Comparison of ENCODE assay signal across 8 mouse cellular contexts in genomic region chr2:85047081-85047480, GRCm38 (mm10). TPM values are rescaled to one million over a fixed set of nuclear protein-coding genes. Genes with fewer than 3 reads are reported as not detected.
A peak's percentile ranks its signal among the peaks of the same experiment; 100 is the strongest.
DNase-seq lines count a peak whose midpoint lies in the region; ATAC-seq and TF ChIP-seq lines count a peak whose summit lies in the region.

No protein-coding gene starts in this region.

- H3K27ac ChIP-seq in bone marrow macrophage, adult 2 months (ENCODE audit: insufficient read depth, low read depth, low read length): no peak overlapping the region
- H3K27ac ChIP-seq in macrophage: no peak overlapping the region

- 84% methylated on average over 10 of the region's 10 CpGs for WGBS in macrophage (ENCODE audit: missing documents)

- no peak for TF ChIP-seq POLR2A in bone marrow macrophage, adult 2 months (IDR thresholded peaks at IDR 0.05; ENCODE audit: borderline replicate concordance, low read depth, low read length)

- peaks cover 10% of the 10 kb centered on the region for H3K4me1 ChIP-seq in bone marrow macrophage, adult 2 months (ENCODE audit: control insufficient read depth, insufficient read depth, low read length)

- peak overlapping the region; percentile 53 for H3K4me3 ChIP-seq in bone marrow macrophage, adult 2 months (ENCODE audit: insufficient read depth, low read length)
- peak overlapping the region; percentile 25 for H3K4me3 ChIP-seq in macrophage (ENCODE audit: inconsistent target)

- peak; percentile 95 for DNase-seq in heart, adult 11 months
- DNase-seq in heart, adult 18-20 months: no peak
- no peak for DNase-seq in spleen, postnatal 36 days (ENCODE audit: low spot score in 2 of 2)
- no peak for DNase-seq in embryo, embryonic 9.5 days (ENCODE audit: extremely low spot score)
- DNase-seq in adrenal gland, postnatal 36 days: no peak

- no peak for TF ChIP-seq CTCF in bone marrow macrophage, adult 2 months (IDR thresholded peaks at IDR 0.05; ENCODE audit: low read depth, low read length)

- no peaks in the 10 kb centered on the region for H3K79me2 ChIP-seq in macrophage (ENCODE audit: inconsistent target)

- ATAC-seq in inflammation-experienced regulatory T-cells, adult 6 months: peak; percentile 0

- peaks cover 45% of the 10 kb centered on the region for H3K36me3 ChIP-seq in macrophage (ENCODE audit: inconsistent target)

RNA-seq across cellular contexts. Expression of gene Tnks1bp1, which starts 0.7 kb away (rescaled TPM):
- 10 to 100 TPM; 48.1 to 51.2 TPM for total RNA-seq in heart, adult 18-20 months (2021)
- polyA plus RNA-seq in bone marrow macrophage, adult 2 months (2012; ENCODE audit: insufficient read depth, insufficient read length, missing spikeins): 7.5 and 10.9 TPM in 2 replicates
- 1 to 10 TPM; 4.9 to 6.6 (median 5.0) TPM for polyA plus RNA-seq in inflammation-experienced regulatory T-cells, adult 6 months (2017; shearing (Covaris generic))
- 10 to 100 TPM in 16 of 26 experiments, 1 to 10 TPM in 10; 3.9 to 39.5 (median 12.2) TPM for total RNA-seq in macrophage (2018; cell fraction: chromatin; rRNA removed)
- total RNA-seq in macrophage (2018; cell fraction: cytosol; rRNA removed): 10 to 100 TPM in 1 of 26 experiments, 1 to 10 TPM in 25; 3.6 to 10.6 (median 6.2) TPM
- 10 to 100 TPM in 6 of 26 experiments, 1 to 10 TPM in 20; 5.8 to 27.1 (median 9.5) TPM for total RNA-seq in macrophage (2018; cell fraction: nucleus; rRNA removed)
- polyA plus RNA-seq in macrophage (2018): 6.1 to 6.8 TPM (median 6.4 TPM) in 3 replicates
- total RNA-seq in adrenal gland, postnatal 36 days (2021): 100 to 1,000 TPM in 1 of 2 experiments, 10 to 100 TPM in 1; 94.2 to 103 TPM

RNA-seq across cellular contexts. Expression of gene P2rx3, which starts 9.8 kb away (rescaled TPM):
- total RNA-seq in heart, adult 18-20 months (2021): under 1 TPM; 0.20 to 0.44 TPM
- polyA plus RNA-seq in bone marrow macrophage, adult 2 months (2012; ENCODE audit: insufficient read depth, insufficient read length, missing spikeins): 0.42 TPM in 1 of 2 replicates, not detected in the other
- 1 to 10 TPM in 1 of 3 experiments, not detected in 2; 1.3 TPM for polyA plus RNA-seq in inflammation-experienced regulatory T-cells, adult 6 months (2017; shearing (Covaris generic))
- 1 to 10 TPM in 9 of 26 experiments, under 1 TPM in 10, not detected in 7; 0.42 to 4.4 (median 0.94) TPM for total RNA-seq in macrophage (2018; cell fraction: chromatin; rRNA removed)
- under 1 TPM in 7 of 26 experiments, not detected in 19; 0.07 to 0.44 (median 0.13) TPM for total RNA-seq in macrophage (2018; cell fraction: cytosol; rRNA removed)
- 1 to 10 TPM in 6 of 26 experiments, under 1 TPM in 8, not detected in 12; 0.45 to 2.6 (median 0.67) TPM for total RNA-seq in macrophage (2018; cell fraction: nucleus; rRNA removed)
- not detected in 3 replicates for polyA plus RNA-seq in macrophage (2018)
- 1 to 10 TPM; 1.6 to 2.0 TPM for total RNA-seq in adrenal gland, postnatal 36 days (2021)

RNA-seq across cellular contexts. Expression of gene Ssrp1, which starts 10.0 kb away (rescaled TPM):
- total RNA-seq in heart, adult 18-20 months (2021): 10 to 100 TPM; 36.7 to 43.5 TPM
- polyA plus RNA-seq in bone marrow macrophage, adult 2 months (2012; ENCODE audit: insufficient read depth, insufficient read length, missing spikeins): 96.1 and 96.7 TPM in 2 replicates
- 100 to 1,000 TPM; 151 to 189 (median 155) TPM for polyA plus RNA-seq in inflammation-experienced regulatory T-cells, adult 6 months (2017; shearing (Covaris generic))
- 10 to 100 TPM; 13.0 to 82.6 (median 49.4) TPM for total RNA-seq in macrophage (2018; cell fraction: chromatin; rRNA removed)
- total RNA-seq in macrophage (2018; cell fraction: cytosol; rRNA removed): 10 to 100 TPM; 46.8 to 72.6 (median 61.6) TPM
- total RNA-seq in macrophage (2018; cell fraction: nucleus; rRNA removed): 100 to 1,000 TPM in 1 of 26 experiments, 10 to 100 TPM in 25; 23.1 to 100 (median 49.3) TPM
- polyA plus RNA-seq in macrophage (2018): 68.2 to 116 TPM (median 106 TPM) in 3 replicates
- 100 to 1,000 TPM; 126 to 128 TPM for total RNA-seq in adrenal gland, postnatal 36 days (2021)

RNA-seq across cellular contexts. Expression of gene Prg3, which starts 59.1 kb away (rescaled TPM):
- not detected for total RNA-seq in heart, adult 18-20 months (2021)
- not detected in 2 replicates for polyA plus RNA-seq in bone marrow macrophage, adult 2 months (2012; ENCODE audit: insufficient read depth, insufficient read length, missing spikeins)
- polyA plus RNA-seq in inflammation-experienced regulatory T-cells, adult 6 months (2017; shearing (Covaris generic)): not detected
- total RNA-seq in macrophage (2018; cell fraction: chromatin; rRNA removed): not detected
- under 1 TPM in 2 of 26 experiments, not detected in 24; 0.19 to 0.30 TPM for total RNA-seq in macrophage (2018; cell fraction: cytosol; rRNA removed)
- not detected for total RNA-seq in macrophage (2018; cell fraction: nucleus; rRNA removed)
- polyA plus RNA-seq in macrophage (2018): not detected in 3 replicates
- total RNA-seq in adrenal gland, postnatal 36 days (2021): not detected
